Mouse (Mus musculus) kidney, postnatal 0 days (tissue): ENCODE data around the gene Acoxl. TPM values are rescaled to one million over a fixed set of nuclear protein-coding genes. Genes with fewer than 3 reads are reported as not detected.

Experiments used
- ATAC-seq: fragments of 200-750 bp; cut with Nextera tagmentation; replicated peaks from 2 replicates; pipeline ENCODE4 v1.8.0; 2017; ENCODE audit warnings: low read depth, moderate number of reproducible peaks, moderate TSS enrichment, moderate library complexity; ENCODE audit not compliant: low FRiP score
- DNase-seq: peaks from one replicate; pipeline ENCODE4 v3.0.0-alpha.2; 2016; ENCODE audit warnings: low spot score
- H3K27ac ChIP-seq: fragments of 300-500 bp; sonication (generic); 2 replicates; pipeline ENCODE4 v1.5.1; 2014; ENCODE audit warnings: mild to moderate bottlenecking
- H3K27me3 ChIP-seq: fragments of 300-500 bp; sonication (generic); 2 replicates; pipeline ENCODE4 v1.6.1; 2014; ENCODE audit warnings: low read length, mixed read lengths; ENCODE audit not compliant: insufficient read depth
- H3K36me3 ChIP-seq: fragments of 300-500 bp; sonication (generic); 2 replicates; pipeline ENCODE4 v1.6.1; 2014; ENCODE audit warnings: low read length, mixed read lengths; ENCODE audit not compliant: insufficient read depth
- H3K4me1 ChIP-seq: fragments of 300-500 bp; sonication (generic); replicated peaks from 2 replicates; pipeline ENCODE4 v1.6.1; 2014; ENCODE audit warnings: antibody characterized with exemption, low read length, mixed read lengths; ENCODE audit not compliant: insufficient read depth
- H3K4me2 ChIP-seq: fragments of 300-500 bp; sonication (generic); 2 replicates; pipeline ENCODE4 v1.6.1; 2014; ENCODE audit warnings: mild to moderate bottlenecking, low read length, moderate library complexity, mixed read lengths
- H3K4me3 ChIP-seq: fragments of 300-500 bp; sonication (generic); replicated peaks from 2 replicates; pipeline ENCODE4 v1.5.1; 2014; ENCODE audit warnings: low read depth, low read length
- H3K9ac ChIP-seq: fragments of 300-500 bp; sonication (generic); 2 replicates; pipeline ENCODE4 v1.6.1; 2014; ENCODE audit warnings: low read depth, low read length
- H3K9me3 ChIP-seq: fragments of 300-500 bp; sonication (generic); replicated peaks from 2 replicates; pipeline ENCODE4 v1.6.1; 2016; ENCODE audit warnings: low read length, inconsistent platforms, mixed read lengths
- CTCF ChIP-seq: IDR thresholded peaks from 2 replicates; pipeline ENCODE4 v1.5.1; 2016; ENCODE audit warnings: antibody characterized with exemption, low read depth, mild to moderate bottlenecking, moderate library complexity
- WGBS: fragments of 180-500 bp; shearing (Covaris S2); extraction: QIAGEN DNeasy Blood & Tissue Kit; methylation state at CpG from one replicate; pipeline ENCODE4 v1.1.7; 2014; 5-methylcytosine and 5-hydroxymethylcytosine counted together
- polyA plus RNA-seq: library from polyadenylated mRNA; unstranded; fragments of >200 nt; fragmentation: Nextera tagmentation; extraction: Ambion mirVana; gene quantifications from 2 replicates; pipeline ENCODE4 v1.2.1, GENCODE M21; 2015

The Acoxl gene
- polyA plus RNA-seq, 1 experiment from 2014 or later, result 0.61 TPM

GRCm38 (mm10) chr2:127983301-127983700 lies 144.6 kb downstream of the Acoxl start:
- TF ChIP-seq CTCF, result no peak
- ATAC-seq (no peak), DNase-seq (no peak)
- Histone ChIP-seq H3K27ac (no peak overlapping the region), H3K4me1 (no peaks in the 10 kb centered on the region), H3K4me3 (no peak overlapping the region), H3K27me3 (no peaks in the 10 kb centered on the region), H3K4me2 (no peak overlapping the region), H3K36me3 (no peaks in the 10 kb centered on the region), H3K9ac (no peak overlapping the region), H3K9me3 (no peaks in the 10 kb centered on the region)
- 79% methylated on average over 4 of the region's 4 CpGs for WGBS

DNA sequence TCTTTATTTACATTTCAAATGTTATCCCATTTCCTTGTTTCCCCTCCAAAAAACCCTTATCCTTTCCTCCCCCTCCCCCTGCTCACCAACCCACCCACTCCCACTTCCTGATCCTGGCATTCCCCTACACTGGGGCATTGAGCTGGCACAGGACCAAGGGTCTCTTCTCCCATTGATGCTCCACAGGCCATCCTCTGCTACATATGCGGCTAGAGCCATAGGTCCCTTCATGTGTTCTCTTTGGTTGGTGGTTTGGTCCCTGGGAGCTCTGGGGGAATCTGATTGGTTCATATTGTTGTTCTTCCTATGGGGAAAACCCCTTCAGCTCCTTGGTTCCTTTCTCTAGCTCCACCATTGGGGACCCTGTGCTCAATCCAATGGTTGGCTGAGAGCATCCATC lies 145.3 kb downstream of the Acoxl start:
- H3K4me3 ChIP-seq, result no peak overlapping the region
- H3K9me3 ChIP-seq, result no peaks in the 10 kb centered on the region
- ATAC-seq, result no peak
- H3K4me1 ChIP-seq, result no peaks in the 10 kb centered on the region
- H3K4me2 ChIP-seq, result no peak overlapping the region
- 94% methylated on average over 1 of the region's 1 CpGs for WGBS
- TF ChIP-seq CTCF, result no peak
- H3K36me3 ChIP-seq, result no peaks in the 10 kb centered on the region
- DNase-seq, result no peak
- no peak overlapping the region for H3K27ac ChIP-seq
- no peaks in the 10 kb centered on the region for H3K27me3 ChIP-seq
- no peak overlapping the region for H3K9ac ChIP-seq

DNA sequence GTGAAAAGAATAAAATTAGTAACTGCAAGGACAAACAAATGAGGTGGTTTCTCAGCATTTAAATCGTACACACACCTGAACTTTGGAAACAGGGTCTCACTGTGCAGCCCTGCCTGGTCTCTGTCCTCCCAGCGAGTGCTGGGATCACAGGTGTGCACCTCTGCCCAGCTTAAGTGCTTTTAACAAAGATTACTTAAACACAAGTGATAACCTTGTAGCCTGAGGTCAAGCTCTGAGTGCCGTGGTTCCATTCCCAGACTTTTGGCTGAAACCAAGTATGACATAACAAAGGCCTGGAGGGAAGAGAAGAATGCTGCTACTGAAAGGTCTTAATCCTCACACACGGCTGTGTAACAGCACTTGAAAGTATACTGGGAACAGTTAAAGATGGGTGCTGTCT lies 149.0 kb downstream of the Acoxl start:
- Histone ChIP-seq H3K27ac (no peak overlapping the region), H3K27me3 (no peaks in the 10 kb centered on the region), H3K9ac (no peak overlapping the region), H3K4me2 (no peak overlapping the region), H3K4me3 (no peak overlapping the region), H3K9me3 (no peaks in the 10 kb centered on the region), H3K36me3 (no peaks in the 10 kb centered on the region), H3K4me1 (no peaks in the 10 kb centered on the region)
- ATAC-seq (no peak), DNase-seq (no peak)
- 51% methylated on average over 4 of the region's 4 CpGs for whole genome bisulfite sequencing
- no peak for TF ChIP-seq CTCF

GRCm38 (mm10) chr2:127990856-127991479 lies 152.3 kb downstream of the Acoxl start:
- no peaks in the 10 kb centered on the region for H3K9me3 ChIP-seq
- no peak overlapping the region for H3K27ac ChIP-seq
- 51% methylated on average over 6 of the region's 6 CpGs for WGBS
- H3K4me2 ChIP-seq, result no peak overlapping the region
- ATAC-seq (no peak), DNase-seq (peak; percentile 57)
- H3K27me3 ChIP-seq, result no peaks in the 10 kb centered on the region
- H3K4me3 ChIP-seq, result no peak overlapping the region
- H3K9ac ChIP-seq, result no peak overlapping the region
- H3K36me3 ChIP-seq, result no peaks in the 10 kb centered on the region
- H3K4me1 ChIP-seq, result no peaks in the 10 kb centered on the region
- TF ChIP-seq CTCF, result no peak

DNA sequence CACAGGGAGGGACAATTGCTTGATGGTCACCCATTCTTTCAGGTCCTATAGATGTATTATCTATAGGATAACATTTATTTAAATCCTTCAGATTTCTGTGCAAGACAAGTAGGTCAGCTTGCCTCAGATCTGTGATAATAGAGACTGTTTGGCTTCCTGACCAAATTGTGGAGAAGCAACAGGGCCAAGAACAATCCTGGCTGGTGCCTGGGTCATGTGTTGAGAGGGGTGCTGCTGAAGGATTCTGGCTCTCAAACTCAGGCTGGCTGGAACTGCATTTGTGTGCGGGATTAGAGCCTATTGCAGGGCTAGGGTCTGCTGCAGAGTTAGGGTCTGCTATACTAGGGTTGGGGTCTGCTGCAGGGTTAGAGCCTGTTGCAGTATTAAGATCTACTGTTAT lies 153.0 kb downstream of the Acoxl start:
- no peak overlapping the region for H3K4me3 ChIP-seq
- ATAC-seq, result no peak
- no peak overlapping the region for H3K9ac ChIP-seq
- TF ChIP-seq CTCF, result no peak
- H3K36me3 ChIP-seq, result no peaks in the 10 kb centered on the region
- no peak overlapping the region for H3K27ac ChIP-seq
- H3K27me3 ChIP-seq, result no peaks in the 10 kb centered on the region
- no peak for DNase-seq
- WGBS, result 71% methylated on average over 1 of the region's 1 CpGs
- no peak overlapping the region for H3K4me2 ChIP-seq
- no peaks in the 10 kb centered on the region for H3K4me1 ChIP-seq
- H3K9me3 ChIP-seq, result no peaks in the 10 kb centered on the region

GRCm38 (mm10) chr2:128008662-128009423 lies 170.2 kb downstream of the Acoxl start:
- no peak for ATAC-seq
- Histone ChIP-seq H3K9me3 (no peaks in the 10 kb centered on the region), H3K4me1 (no peaks in the 10 kb centered on the region), H3K4me2 (no peak overlapping the region), H3K36me3 (no peaks in the 10 kb centered on the region), H3K27me3 (no peaks in the 10 kb centered on the region), H3K9ac (no peak overlapping the region), H3K4me3 (no peak overlapping the region), H3K27ac (no peak overlapping the region)
- TF ChIP-seq CTCF, result no peak
- no peak for DNase-seq
- WGBS, result 84% methylated on average over 17 of the region's 17 CpGs

- Histone ChIP-seq H3K9ac (no peak overlapping the region), H3K9me3 (no peaks in the 10 kb centered on the region), H3K36me3 (no peaks in the 10 kb centered on the region), H3K4me1 (no peaks in the 10 kb centered on the region), H3K27me3 (no peaks in the 10 kb centered on the region), H3K27ac (no peak overlapping the region), H3K4me3 (no peak overlapping the region), H3K4me2 (no peak overlapping the region)
- WGBS, result 77% methylated on average over 2 of the region's 2 CpGs
- no peak for TF ChIP-seq CTCF
- no peak for DNase-seq
- ATAC-seq, result no peak
Measured at GRCm38 (mm10) chr2:128014613-128015012, 175.9 kb downstream of the Acoxl start.
